Mouse (Mus musculus) CH12.LX (cell line): Measurements from ENCODE around the gene Sema4g.

Source experiments
- BHLHE40 ChIP-seq: IDR thresholded peaks from 2 replicates; pipeline ENCODE4 v1.6.1; 2011; ENCODE audit warnings: mild to moderate bottlenecking, low read depth, low read length, improper control_type of control experiment
- CHD2 ChIP-seq: IDR thresholded peaks from 2 replicates; pipeline ENCODE4 v1.6.1; 2011; ENCODE audit warnings: low read length, improper control_type of control experiment
- CTCF ChIP-seq, 2 experiments: IDR thresholded peaks in 1 of 2; conservative IDR thresholded peaks in 1 of 2; 2 replicates each; pipeline ENCODE4 v1.5.1; 2011 to 2012; ENCODE audit warnings: low read depth in 2 of 2, low read length in 2 of 2, improper control_type of control experiment in 1 of 2, inconsistent platforms in 1 of 2, mild to moderate bottlenecking in 1 of 2, moderate library complexity in 1 of 2
- EP300 ChIP-seq: IDR thresholded peaks from 2 replicates; pipeline ENCODE4 v1.6.1; 2011; ENCODE audit warnings: low read length, improper control_type of control experiment
- MAX ChIP-seq: IDR thresholded peaks from 2 replicates; pipeline ENCODE4 v1.6.1; 2011; ENCODE audit warnings: low read length, improper control_type of control experiment
- PAX5 ChIP-seq: IDR thresholded peaks from 2 replicates; pipeline ENCODE4 v1.6.1; 2012; ENCODE audit warnings: low read length, inconsistent platforms, mixed read lengths

DNA sequence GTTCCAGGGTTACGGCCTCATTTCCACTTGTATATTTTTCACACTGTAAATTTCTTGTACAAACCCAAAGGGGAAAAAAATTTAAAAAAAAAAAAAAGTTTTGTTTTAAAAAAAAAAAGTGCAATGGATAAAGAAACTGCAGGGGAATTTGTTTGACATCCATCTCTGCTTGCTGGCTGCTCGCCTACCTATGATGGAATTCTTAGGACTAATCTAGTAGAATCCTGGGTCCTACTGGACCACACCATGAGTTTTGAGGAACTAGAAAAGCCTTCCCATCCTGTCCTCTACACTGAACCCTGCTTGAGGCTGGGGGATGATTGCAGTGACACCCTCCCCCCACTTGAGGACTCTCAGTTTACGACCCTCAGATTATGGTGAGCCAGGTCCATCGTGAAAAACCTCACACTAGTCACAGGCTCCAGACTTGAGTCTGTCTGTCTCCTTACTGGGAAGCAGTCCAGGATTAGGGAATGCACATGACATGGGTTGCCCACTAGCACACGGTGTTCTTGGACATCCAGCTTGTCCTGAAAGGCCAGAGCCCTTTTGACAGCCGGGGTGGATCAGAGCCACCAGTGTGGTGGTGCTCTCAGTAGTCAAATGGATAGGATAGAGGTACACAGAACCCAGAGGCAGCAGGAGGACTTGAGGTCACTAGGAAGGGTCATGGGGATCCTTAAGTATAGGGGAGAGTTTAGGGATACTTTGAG is 38.2 kb downstream of the Sema4g start:
- no peak for TF ChIP-seq CHD2
- no peak for TF ChIP-seq MAX
- TF ChIP-seq PAX5 = no peak
- TF ChIP-seq BHLHE40 = no peak
- TF ChIP-seq EP300 = no peak
- no peak for TF ChIP-seq CTCF (conservative IDR thresholded peaks at IDR 0.05 in 1 of 2, IDR thresholded peaks at IDR 0.05 in 1 of 2; ENCODE audit: low read depth in 2 of 2, low read length in 2 of 2)
